Mouse (Mus musculus): ENCODE measurements around the gene Scfd1. TPM values are rescaled to one million over a fixed set of nuclear protein-coding genes. Genes with fewer than 3 reads are reported as not detected.

Scfd1 gene
- 10 to 100 TPM; 61.2 to 83.6 TPM for total RNA-seq (2021)
- long read RNA-seq, experiment 1, transcript Scfd1-201 (25 exons, 2,096 nt): major isoform, 62 of 100 reads
- long read RNA-seq, experiment 1, partial matches to known transcripts: 28 of 100 reads
- long read RNA-seq, experiment 1, other reads (novel, unspliced or antisense): 8 of 100 reads
- long read RNA-seq, experiment 2, transcript Scfd1-201 (25 exons, 2,096 nt): major isoform, 11 of 15 reads
- long read RNA-seq, experiment 2, partial matches to known transcripts: 1 of 15 reads
- long read RNA-seq, experiment 2, other reads (novel, unspliced or antisense): 2 of 15 reads

DNA sequence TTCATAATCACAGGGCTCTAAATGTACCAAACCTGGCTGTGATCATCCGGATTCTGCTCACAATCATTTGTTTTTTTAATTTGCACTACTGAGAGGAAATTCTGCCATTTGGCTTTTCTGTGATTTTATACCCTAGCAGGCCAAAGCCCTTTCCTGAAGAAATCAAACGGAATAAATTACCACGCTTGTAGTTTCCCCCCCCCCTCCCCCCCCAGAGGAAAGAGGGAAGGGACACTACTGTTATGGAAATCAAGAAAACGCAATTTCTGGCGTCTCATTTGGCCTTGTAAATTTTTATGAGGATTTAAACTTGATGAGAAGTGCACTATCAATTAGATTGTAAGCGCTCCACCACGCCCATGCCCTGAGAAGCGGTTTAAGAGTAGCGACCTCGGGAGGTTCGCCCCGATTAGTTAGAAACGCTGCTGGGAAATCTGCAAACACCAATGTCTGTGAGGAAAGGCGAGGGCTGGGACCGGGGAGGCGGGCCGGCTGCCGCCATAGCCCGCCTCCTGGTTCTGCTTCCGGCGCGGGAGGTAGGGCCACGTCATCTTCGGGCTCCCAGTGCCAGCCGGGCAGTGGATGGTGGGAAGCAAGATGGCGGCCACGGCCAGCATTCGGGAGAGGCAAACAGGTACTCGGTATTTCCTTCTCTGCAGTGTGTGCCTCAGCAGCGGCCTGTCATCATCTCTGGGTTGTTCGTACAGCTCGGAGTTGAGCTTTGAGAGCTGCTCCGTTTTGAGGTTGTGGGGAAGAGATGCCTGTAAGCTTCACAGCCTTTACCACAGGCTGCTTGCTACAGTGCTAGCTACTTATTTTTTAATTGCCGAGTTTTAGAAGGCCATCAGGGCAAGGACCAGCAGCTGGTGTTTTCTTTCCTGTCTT is at the start of gene Scfd1:
Gene Scfd1 (plus strand): TSS at position 508 of the 885 bp plus-strand sequence.
- DNase-seq: peak; percentile 96

DNA sequence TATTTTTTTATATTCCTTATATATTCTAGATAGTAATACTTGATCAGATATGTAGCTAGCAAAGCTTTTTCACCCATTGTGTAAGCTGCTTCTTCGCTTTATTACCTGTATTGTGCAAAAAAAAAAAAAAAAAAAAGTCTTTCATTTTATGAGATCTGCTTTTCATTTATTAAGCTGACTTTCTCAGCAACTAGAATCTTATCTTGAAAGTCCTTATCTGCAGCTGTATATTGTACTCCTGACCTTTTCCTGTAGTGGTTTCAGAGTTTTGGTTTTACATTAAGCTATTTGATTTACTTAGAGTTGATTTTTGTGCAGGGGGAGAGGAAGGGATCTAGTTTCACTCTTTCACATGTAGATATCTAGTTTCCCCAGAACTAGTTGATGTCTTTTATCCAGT is 40.3 kb upstream of the Scfd1 start:
- no peak for DNase-seq

DNA sequence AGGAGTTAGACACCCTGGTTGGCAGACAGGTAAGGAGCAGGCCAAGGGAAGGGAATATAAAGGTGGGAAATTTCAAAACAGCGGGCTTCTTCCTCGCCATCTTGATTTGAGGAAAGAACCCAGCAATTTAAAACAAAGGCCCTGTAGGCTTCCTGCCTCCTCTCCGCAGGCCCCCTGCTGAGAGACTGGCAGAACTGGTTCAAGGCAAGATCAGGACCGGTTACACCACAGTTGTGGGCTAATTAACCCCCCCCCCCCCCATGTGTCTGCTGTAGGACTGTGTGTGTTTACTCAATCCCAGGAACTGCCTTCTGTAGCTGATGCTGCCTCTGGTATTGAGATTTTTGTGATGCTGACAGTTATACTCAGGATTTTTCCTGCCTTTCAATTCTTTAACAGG is 31.2 kb upstream of the Scfd1 start:
- DNase-seq: no peak

DNA sequence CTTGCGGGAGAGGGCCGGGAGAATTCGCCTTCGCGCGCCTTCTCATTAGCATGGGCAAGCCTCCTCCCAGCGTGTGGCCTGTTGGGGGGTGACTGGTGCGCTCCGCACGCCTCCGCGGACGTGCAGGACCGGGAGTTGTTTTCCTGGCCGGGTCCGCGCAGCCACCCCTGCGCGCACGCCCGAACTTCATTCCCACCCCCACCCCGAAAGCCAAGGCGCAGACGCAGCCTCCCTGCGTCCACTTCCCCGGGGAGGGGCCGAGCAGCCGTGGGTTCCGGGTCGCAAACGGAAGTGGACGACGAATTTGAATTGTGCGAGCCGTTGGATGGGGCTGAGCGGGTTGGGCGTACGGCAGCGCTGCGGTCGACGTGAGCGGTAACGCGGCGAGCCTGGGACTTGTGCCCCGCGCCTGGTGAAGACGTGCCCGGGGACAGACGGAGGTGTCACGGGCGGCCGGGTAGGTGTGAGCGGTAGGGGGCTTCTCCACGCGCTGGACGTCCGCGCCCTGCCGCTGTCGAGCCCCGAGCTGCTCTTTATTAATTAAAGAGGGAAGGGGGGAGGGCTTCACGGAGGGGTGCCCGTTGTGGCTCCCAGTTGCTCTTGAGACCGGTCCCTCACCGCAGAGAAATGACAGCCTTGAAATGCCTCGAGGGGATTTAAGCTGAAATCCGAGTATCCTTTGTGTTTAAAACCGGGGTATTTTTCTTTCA is 29.2 kb upstream of the Scfd1 start, which contains the start of gene G2e3:
Gene G2e3 (plus strand): TSS at position 74 of the 710 bp plus-strand sequence.
- DNase-seq: peak; percentile 94

DNA sequence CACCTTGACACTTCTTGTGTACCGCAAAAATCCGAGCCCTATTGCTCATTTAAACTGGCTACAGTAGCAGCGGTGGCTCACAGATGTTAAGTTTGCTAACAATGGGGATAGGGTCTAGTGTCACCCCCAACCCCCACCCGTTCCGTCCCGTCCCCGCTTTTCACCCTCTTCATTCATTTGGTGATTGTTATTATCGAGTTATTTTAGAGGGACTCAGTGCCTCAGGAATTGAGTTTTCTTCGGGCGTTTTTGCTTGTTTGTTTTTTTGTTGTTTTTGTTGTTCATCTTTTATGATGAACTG is 28.7 kb upstream of the Scfd1 start:
- DNase-seq: no peak

DNA sequence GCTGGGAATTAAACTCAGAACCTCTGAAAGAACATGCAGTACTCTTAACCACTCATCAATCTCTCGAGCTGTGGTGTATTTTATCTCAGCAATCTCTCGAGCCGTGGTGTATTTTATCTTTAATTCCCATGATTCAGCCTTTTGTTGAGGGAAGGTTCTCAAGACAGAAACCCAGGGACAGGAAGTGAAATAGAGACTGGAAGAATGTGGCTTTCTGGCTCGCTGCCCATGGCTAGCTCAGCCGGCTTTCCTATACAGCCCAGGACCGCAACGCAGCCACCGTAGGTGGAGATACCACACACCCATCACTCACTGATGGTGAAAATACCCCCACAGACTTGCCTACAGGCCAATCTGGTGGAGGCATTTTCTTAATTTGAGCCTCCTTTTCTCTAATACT is 22.0 kb upstream of the Scfd1 start:
- peak; percentile 25 to 45 for DNase-seq

DNA sequence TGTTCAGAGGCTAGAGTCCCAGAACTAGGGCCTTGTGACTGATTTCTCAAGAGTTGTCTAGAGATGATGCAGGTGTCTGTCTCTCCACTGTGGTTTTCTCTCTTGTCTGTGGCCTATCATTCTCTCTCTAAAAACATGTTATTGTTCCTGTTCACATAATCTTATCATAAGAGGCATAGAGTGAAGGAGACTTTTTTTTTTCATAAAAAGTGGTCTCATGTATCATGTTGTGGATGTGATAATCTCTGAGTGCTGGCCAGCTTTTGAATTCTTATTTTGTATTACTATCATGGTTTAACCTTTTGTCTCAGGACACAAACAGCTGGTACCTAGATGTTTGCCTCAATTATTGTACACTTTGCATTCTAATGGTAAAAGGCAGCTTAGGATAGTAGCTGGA is 16.0 kb upstream of the Scfd1 start:
- no peak for DNase-seq

DNA sequence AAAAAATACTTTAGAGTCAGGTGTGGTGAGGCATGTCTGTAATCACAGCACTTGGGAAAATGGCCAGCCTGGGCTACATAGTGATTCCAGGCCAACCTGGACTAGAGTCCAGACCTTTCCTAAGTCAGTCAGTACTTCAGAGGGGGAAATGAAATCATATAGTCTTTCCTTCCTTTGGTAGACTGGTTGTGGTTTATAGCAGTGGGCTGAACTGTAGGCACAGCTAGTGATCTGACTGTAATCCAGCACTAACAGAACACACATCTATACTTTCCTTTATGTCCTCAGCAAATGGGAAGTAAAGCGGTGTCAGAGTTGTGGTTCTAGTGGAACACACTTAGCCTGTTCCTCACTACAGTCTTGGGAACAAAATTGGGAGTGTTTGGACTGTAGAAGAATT is 14.4 kb upstream of the Scfd1 start:
- no peak for DNase-seq

DNA sequence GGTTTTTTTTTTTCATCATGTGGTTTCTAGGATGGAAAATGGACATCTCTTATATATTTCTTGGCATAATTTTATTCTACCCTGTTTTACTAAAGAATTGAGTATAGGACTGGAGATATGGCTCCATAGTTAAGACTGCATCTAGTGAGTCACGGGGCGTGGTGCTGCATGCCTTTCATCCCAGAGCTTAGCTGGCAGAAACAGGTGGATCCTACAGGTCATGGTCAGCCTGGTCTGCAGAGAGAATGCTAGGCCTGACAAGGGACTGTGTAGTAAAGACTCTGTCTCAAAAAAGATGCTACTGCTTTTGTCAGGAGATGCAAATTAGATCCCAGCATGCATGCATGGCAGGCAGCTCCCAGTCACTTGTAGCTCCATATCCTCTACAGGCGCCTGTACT is 8.8 kb upstream of the Scfd1 start:
- DNase-seq: no peak

DNA sequence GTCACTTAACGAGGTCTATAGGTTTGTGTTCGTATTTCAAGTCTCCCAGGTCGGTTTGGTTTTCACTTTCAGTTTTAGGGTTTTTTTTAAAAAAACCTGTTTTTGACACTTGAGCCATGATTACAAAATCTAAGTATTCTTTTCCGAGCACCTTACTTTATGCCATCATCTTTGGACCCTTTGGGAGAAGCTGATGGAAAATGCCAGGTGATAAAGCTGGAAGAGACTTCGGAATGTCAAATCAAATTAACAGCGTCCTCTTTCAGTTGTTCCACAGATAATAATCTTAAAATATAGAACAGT is 529 bp downstream of the Scfd1 start:
- no peak for DNase-seq

DNA sequence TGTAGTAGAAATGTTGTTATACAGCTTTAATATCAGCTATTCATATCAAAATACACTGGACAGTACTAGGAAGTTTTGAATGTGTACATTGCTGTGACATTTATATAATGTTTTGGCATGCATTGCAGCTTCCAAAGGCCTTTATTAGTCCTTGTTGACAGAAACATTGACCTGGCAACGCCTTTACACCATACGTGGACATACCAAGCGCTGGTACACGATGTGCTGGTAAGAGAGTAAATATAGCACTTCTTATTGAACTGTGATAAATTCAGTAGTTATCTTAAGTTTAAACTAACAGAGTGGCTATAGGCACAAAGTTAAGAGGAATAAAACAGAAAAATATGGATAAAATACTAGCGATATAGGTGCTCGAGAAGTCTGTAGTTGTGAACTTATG is 22.6 kb downstream of the Scfd1 start:
- DNase-seq: no peak

DNA sequence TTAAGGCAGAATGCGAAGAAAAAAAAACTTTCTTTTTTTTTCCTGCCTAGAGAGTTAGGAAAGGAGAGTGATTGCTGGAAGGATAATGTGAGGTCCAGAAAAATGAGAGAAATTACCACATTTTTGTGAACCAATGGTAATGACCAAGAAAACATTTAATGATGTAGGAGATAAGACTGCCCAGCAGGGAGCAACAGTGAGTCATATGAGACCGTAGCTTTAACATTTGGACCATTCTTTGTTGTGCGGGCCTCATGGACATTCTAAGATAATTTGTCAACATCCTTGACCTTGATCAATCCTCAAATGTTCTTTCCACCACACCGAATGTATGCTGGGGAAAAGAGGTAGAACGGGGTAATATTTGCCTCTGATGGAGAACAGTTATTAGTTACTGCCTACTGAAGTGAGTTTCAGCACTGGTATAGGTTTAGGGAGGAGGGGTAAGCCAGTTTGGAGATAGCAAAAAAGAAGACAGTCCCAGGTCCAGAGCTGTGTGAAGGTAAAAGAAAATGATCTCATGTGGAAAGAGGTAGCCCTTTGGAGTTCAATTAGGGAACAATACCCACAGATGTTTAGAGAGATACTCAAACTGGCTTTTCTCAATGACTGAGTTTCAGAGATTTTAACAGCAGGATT is 24.9 kb downstream of the Scfd1 start:
- peak; percentile 11 to 40 for DNase-seq

DNA sequence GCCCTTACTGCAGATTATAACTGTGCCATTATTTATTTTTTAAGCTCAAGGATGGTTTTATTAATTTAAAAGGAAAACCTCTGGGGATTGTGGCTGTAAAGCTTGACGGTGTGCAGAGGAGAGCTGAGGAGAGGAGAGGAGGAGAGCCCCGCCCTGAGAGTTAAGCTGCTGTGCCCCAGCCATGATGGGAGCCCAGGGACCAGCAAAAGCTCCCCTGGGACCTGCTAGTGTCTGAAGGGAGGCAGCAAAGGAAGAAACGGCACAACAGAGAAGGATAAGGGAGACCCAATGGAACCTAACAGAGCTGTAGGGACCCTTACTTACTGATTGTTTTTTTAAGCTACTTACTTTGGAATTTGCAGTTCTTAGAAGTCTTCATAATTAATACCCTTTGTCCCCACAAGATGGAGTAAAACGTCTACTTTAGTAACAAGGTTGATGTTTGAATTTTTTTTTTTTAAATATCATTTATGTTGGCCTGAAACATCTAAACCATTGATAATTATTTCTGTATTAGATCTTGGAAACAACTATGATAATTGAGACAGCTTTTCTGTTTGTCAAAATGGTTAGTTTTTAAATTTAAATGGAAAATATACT is 26.8 kb downstream of the Scfd1 start:
- no peak for DNase-seq

DNA sequence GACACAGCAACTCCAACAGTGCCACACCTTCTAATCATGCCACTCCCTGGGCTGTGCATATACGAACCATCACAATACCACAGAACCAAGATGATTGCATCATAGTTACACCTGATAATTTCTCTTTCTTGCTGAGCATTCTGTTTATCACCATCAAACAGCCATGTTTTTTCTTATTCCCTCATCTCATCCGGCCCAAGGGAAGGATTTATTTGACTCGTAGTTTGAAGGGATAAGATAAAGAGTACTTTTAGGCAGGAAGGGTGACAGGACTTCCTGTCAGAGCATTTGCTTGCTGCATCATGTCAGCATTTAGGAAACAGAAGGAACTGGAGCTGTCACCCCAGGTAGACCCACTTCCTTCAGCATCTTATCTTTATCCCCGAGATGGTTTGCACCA is 34.1 kb downstream of the Scfd1 start:
- no peak for DNase-seq

DNA sequence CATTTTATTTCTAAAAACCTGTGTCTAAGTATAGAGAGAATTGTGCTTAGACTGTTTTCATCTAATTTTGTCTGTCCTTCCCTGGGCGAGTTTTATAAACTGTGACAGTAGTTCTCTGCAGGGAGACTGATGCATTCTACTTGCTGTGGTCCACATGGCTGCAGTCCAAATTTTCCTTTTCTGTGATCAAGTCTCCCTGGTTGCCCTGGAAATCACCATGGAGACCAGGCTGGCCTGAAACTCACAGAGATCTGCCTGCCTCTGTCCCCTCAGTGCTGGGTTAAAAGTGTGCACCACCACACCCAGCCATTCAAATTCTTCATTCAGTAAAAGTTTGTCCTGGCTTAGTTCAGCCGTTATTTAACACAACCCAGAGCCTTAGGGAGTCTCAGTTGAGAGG is 60.2 kb downstream of the Scfd1 start:
- no peak for DNase-seq

DNA sequence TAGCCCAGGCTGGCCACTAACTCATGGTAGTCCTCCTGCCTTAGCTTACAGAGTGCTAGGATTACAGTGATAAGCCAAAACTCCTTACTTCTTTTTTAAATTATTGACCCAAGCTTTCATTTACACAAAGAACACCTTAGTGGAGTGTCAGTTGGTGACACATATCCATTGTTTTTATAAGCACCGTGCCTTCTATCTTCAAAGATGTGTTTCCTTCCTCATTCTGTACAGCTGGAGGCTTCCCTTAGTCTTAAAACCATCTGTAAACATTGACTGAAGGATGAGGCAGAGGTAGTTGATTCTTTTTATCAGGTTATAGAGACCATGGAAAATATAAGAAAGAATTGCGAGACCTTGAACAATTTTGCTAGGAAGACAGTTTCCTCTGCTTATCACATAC is 61.0 kb downstream of the Scfd1 start:
- DNase-seq: no peak

DNA sequence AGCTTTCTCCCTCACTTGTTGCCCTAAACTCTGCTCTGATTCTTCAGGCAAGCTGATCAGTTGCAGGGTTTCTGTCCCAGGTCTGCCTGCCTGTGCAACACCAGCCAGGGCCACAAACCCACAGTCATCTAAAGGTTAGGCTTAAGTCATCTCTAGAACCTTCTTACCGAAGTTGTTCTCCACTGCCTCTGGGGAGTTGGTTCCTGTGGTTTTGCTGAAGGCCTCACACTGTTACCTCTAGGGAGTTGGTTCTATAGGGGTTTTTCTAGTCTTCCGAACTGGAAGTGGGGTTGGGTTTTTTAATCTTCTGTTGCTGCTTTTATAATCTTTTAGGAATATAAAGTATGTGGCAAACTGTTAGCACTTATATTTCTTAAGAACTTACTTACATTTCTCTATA is 72.0 kb downstream of the Scfd1 start:
- DNase-seq: no peak

DNA sequence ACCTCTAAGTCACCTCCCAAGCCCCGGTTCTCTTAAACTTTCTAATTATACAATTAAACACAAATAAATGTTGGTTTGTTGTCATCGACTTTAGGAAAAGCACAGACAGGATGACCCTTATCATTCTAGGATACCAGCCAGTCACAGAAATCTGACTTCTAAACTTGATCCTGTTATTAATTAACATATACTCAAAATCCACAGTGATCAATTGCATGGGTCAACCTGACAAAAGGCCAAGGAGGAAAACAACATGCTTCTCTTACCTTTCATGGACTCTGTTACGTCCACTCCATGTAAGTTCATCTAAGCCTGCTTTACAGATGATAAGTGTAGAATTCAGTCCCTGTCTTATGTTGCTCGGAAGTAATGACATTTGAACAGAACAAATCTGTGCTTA is 93.6 kb downstream of the Scfd1 start:
- DNase-seq: no peak

DNA sequence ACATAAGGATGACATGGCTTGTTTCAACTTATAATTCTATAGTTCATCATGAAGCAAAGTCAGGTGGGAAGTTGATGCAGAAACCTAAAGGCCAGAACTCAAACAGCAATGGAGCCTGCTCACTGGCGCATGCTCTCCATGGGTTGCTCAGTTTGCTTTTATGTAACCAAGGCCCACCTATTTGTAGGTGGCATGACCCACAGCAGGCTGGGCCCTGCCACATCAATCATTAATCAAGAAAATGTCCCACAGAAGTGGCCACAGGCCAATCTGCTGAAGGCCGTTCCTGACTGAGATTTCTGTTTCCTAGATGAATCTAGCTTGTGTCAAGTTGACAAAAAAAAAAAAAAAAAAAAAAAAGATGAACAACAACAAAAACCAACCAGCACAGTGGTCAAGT is 103.9 kb downstream of the Scfd1 start:
- DNase-seq: peak in 1 of 2 experiments; percentile 3

DNA sequence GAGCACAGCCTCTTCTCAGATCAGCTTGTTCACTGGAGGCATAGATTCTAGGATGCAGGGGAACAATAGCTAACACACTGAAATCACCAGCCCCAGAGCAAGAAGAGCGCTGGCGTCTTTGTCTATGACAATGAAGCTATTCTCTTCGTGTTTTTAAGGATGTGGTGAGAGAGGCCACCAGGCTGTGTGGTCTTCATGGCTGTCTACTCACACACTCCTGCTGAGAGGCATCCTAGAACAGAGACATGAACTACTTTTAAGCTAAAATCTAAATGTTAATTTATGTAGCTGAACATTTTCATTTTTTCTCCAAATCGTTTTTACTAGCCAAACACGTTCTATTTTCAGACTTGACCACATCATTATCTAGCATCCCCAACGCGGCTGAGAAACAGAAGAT is 114.7 kb downstream of the Scfd1 start:
- DNase-seq: no peak

DNA sequence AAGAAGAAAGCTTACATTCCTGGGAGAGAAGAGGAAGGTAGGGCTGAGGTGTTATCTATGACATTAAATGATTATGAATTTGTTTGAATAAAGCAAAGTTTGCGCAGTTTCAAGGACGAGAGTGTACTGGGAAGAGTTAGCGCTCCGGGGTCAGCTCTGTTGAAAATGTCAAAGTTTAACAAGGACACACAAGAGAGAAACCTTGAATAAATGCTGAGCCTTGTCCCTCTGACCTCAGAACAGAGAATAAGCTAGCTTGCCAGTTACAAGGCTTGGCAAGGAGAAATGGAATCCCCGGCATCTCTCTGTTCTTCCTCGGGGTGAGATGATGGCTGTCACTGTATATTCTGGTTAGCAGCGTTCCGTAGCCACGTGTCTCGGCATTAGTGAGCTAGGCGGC is 116.2 kb downstream of the Scfd1 start:
- DNase-seq: peak; percentile 18 to 33

DNA sequence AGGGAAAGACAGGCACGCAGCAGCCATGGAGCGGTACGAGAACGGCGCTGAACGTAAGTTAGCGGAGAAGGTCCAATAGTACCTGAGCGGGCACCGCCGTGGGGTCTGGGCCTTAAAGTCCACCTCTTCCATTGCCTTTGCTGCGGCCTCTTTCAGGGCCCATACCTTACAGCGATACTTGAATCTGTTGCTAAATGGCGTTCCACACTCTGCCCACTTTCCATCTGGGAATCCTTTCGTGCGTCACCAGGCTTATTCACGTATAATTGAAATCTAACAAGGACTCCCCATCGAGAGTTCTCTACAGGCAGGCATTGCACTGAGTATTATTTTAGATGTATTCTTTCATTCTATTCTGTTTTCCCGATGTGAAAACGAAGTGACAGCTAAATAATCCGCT is 117.3 kb downstream of the Scfd1 start:
- no peak for DNase-seq

All from adrenal gland, postnatal 36 days (tissue).